Mouse (Mus musculus) v-Abl transformed pro-B cells (cell line): ENCODE data around the gene Ltbr.

Experiments used
- in situ Hi-C, 2 experiments: fragments of 400-800 bp; cut with MboI; formaldehyde crosslinking; loops; one replicate each; pipeline ENCODE4 v1.15.1; 2025; ENCODE audit not compliant: unreplicated experiment in 2 of 2

The Ltbr gene

GRCm38 (mm10) chr6:125282721-125283120 lies 31.0 kb downstream of the Ltbr start:
- in situ Hi-C loops = loop anchor here in 1 of 2 experiments (25.0 kb wide), 1 partner anchor 1280 kb away; no protein-coding TSS in a partner anchor

GRCm38 (mm10) chr6:125279729-125280128 lies 34.0 kb downstream of the Ltbr start:
- in situ Hi-C loops = loop anchor here in 1 of 2 experiments (5.0 to 25.0 kb wide), 2 partner anchors 323 to 1283 kb away; no protein-coding TSS in a partner anchor

DNA sequence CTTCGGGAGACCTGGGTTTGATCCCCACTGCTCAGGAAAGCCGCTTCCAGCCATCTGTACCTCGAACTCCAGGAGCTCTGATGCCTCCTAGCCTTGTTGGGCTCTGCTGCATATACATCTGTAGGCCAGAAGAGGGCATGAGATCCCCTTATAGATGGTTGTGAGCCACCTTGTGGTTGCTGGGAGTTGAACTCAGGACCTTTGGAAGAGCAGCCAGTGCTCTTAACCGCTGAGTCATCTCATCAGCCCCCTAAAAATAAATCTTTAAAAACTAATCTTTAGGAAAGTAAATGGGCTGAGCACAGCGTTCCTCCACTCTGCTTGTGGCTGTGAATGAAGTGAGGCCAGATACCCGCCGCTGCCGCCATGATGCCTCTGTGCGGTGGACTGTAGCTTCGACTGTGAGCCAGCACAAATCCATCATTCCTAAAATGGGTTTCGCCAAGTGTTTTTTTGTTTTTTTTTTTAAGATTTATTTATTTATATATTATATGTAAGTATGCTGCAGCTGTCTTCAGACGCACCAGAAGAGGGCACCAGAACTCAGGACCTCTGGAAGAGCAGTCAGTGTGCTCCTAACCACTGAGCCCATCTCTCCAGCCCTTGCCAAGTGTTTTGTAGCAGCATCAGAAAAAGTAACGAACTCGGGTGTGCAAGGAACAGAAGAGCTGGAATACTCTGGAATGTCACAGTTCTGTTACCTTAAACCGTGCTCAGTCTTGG lies 38.7 kb downstream of the Ltbr start:
- in situ Hi-C loops = loop anchor here (5.0 to 25.0 kb wide), 6 partner anchors 58 to 1313 kb away; partner anchors contain the start of genes Vamp1 (in 2 of the 2), Lag3 (in 1 of the 2) and Ptms (in 1 of the 2)

GRCm38 (mm10) chr6:125272228-125272785 lies 41.4 kb downstream of the Ltbr start:
- in situ Hi-C loops = loop anchor here (5.0 to 25.0 kb wide), 5 partner anchors 55 to 1310 kb away; partner anchors contain the start of genes Vamp1 (in 2 of the 2), Lag3 (in 1 of the 2) and Ptms (in 1 of the 2)

DNA sequence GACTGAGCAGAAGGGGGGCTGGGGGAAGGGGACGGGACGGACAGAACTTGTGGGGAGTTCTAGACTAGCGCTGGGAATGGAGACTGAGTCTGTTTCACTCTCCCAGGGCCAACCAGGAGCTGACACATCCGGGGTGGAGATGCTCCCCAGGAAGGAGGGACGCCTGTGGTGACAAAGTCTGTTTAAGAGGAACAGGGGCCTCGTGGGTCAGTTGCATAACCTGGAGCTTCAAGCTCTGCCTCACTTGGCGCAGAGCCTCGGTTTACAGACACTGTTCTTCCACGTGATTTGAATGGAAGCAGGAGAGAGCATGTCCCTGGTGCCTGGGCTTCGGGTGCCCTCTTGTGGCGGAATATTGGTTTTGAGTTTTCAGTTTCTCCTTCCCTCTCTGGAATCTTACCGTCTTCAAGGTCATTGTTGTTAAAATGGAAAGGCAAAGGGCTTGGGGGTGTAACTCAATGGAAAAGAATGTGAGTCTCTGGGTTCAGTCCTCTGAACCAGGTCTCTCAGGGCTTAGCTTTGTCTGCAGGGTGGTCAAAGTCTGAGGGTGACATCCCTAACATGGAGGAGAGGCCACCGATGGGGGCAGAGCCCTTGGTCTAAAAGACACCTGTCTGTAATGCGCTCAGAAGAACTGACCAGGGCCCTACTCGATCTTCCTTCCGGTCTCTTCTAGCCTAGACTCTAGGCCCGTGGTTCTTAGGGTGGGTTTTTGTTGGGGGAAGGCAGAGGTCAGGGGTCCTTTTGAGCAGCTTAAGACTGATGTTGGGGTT lies 42.0 kb downstream of the Ltbr start:
- in situ Hi-C loops = loop anchor here (5.0 to 25.0 kb wide), 5 partner anchors 54 to 1309 kb away; partner anchors contain the start of genes Vamp1 (in 2 of the 2), Lag3 (in 1 of the 2) and Ptms (in 1 of the 2)

DNA sequence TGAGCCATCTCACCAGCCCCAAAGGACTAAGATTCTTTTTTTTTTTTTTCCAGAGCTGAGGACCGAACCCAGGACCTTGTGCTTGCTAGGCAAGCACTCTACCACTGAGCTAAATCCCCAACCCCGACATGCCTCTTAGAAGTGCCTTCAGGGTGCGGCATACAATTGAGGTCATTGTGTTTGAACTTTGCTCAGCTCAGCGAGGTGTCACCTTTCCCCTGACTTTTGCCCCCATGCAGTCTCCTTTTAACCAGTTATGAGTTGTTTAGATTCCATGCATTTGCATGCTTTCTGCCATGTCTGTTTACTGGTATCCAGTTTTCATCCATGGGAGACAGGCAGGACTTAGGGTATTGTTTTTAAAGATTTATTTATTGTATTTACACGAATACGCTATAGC lies 44.9 kb downstream of the Ltbr start:
- in situ Hi-C loops = loop anchor here (25.0 kb wide), 2 partner anchors 356 to 1306 kb away; partner anchors contain the start of genes Lag3 (in 1 of the 2) and Ptms (in 1 of the 2)

GRCm38 (mm10) chr6:125267469-125267868 lies 46.2 kb downstream of the Ltbr start:
- in situ Hi-C loops = loop anchor here (25.0 kb wide), 2 partner anchors 355 to 1305 kb away; partner anchors contain the start of genes Lag3 (in 1 of the 2) and Ptms (in 1 of the 2)

- in situ Hi-C loops = loop anchor here (25.0 kb wide), 2 partner anchors 354 to 1304 kb away; partner anchors contain the start of genes Lag3 (in 1 of the 2) and Ptms (in 1 of the 2)
Measured at GRCm38 (mm10) chr6:125266600-125266999, 47.1 kb downstream of the Ltbr start.

DNA sequence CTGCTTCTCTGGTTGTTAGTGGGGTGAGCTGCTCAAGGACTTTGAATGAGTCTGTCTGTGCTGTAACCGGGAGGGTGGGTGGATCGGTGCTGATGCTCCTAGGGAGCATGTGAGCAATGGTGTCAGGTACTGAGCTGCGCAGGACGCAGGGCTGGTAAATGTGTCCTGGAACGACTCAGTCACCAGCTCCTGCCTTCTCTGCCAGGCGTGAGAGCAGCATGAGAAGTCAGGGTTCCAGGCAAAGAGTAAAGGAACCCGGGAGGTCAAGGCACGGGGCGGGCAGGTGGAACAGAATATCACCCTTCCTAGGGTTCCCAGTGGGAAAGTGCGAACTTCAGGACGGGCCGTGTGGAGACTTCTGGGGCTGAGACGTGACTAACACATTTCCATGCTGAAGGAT lies 47.6 kb downstream of the Ltbr start:
- in situ Hi-C loops = loop anchor here (25.0 kb wide), 2 partner anchors 354 to 1304 kb away; partner anchors contain the start of genes Lag3 (in 1 of the 2) and Ptms (in 1 of the 2)

DNA sequence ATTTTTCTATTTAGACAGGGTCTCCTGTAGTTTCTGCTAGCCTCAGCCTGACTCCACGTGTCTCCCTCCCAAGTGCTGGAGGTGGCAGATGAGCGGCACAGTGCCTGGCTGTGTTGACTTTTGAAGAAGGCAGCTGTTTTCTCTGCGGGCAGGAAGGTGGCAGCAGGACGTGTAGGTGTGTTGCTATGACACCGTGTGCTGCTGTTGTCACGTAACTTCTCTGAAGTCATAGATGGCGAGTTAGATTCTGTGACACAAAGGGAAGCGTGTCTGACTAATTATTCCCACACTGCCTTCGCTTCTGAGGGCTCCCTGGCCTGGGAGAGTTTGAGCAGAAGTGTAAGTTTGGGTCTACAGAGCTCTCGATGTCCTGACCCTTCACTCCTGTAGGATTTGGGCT lies 48.4 kb downstream of the Ltbr start:
- in situ Hi-C loops = loop anchor here (25.0 kb wide), 2 partner anchors 353 to 1303 kb away; partner anchors contain the start of genes Lag3 (in 1 of the 2) and Ptms (in 1 of the 2)

DNA sequence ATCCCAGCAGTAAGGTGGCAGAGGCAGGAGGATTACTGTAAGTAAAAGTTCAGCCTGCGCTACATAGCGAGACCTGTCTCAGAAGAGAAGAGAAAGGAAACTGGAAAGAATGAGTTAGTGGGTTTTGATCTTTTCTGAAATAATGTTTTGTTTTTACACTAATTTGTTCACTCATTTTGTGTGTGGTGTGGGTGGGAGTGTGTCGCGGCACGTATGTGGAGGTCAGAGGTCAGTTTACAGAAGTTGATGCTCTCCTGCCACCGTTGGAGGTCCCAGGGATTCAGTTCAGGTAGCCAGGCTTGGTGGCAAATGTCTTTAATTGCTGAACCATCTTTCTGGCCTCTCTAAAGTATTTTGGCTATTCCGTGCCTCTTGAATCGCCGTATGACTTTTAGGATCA lies 49.5 kb downstream of the Ltbr start:
- in situ Hi-C loops = loop anchor here (25.0 kb wide), 2 partner anchors 352 to 1302 kb away; partner anchors contain the start of genes Lag3 (in 1 of the 2) and Ptms (in 1 of the 2)

GRCm38 (mm10) chr6:125260006-125260555 lies 53.6 kb downstream of the Ltbr start:
- in situ Hi-C loops = loop anchor here (25.0 kb wide), 2 partner anchors 348 to 1298 kb away; partner anchors contain the start of genes Lag3 (in 1 of the 2) and Ptms (in 1 of the 2)
